Mouse (Mus musculus) layer of hippocampus, postnatal 10 days (tissue): ENCODE results near the gene 2310007B03Rik. TPM values are rescaled to one million over a fixed set of nuclear protein-coding genes. Genes with fewer than 3 reads are reported as not detected.

Experiments
- DNase-seq, 2 experiments: peaks; one replicate each; pipeline ENCODE4 v3.0.0; 2021; ENCODE audit warnings: low spot score in 2 of 2
- total RNA-seq, 2 experiments: library from RNA; stranded (reverse); gene quantifications; 2 replicates each; pipeline ENCODE4 v1.2.3; 2021

2310007B03Rik gene
- total RNA-seq, 2 experiments from 2014 or later: not detected

DNA sequence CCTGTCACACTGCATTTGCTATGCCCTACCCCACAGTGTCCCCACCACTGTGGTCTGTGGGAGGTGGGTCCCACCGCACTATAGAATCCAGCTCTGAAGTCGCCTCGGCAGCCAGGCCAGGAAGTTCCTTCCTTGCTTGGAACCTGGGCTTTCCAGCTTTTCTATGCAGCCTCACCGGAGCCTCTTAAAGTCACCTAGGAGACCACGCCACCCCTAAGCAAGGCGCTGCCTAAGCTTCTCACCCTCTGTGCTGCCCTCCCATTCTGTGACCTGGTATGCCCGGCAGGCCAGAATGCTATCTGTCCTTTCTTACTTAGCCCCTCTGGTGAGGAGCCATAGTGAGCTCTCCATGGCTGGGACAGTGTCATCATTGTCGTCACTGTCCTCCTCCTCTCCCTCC is 602 bp upstream of the 2310007B03Rik start:
- no peak for DNase-seq

DNA sequence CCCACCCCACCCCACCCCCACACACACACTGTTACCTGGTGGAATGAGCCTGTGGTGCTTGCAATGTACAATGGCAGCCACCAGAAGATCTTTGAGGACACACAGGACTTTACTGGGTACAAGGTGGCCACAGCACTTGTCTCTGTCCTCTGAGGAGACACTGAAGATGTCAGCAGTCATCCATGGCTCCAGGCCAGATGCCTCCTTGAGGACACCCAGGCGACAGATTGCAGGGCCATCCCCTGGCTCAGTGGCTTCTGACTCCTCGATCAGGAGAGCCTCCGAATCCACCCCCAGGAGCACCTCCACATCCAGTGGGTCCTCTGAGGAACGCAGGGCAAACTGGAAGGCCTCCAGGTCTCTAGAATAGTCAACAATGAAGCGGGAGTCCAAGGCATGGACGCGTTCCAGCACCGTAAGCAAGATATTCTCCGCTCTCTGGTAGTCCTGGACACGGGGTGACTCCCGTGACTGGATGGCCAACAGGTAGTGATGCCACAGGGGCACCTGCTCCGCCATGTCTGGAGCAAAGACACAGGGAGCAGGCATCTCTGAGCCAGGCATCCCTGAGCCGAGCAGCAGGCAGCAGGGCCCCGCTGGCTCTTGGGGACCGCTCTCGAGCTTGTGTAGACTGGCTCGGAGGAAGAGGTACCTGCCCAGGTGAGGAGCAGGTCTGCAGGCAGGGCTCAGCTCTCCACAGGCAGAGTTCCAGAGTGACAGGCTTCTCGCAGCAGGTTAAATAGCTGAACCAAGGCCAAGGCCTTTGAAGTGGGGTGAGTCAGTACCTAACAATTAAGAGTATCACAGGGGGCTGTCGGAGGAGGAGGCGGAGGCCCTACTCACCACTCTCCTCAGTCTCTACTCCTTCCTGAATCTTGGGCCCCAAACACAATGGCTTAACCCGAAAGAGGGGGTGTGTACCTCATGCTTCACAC is 915 bp downstream of the 2310007B03Rik start:
- DNase-seq: no peak

DNA sequence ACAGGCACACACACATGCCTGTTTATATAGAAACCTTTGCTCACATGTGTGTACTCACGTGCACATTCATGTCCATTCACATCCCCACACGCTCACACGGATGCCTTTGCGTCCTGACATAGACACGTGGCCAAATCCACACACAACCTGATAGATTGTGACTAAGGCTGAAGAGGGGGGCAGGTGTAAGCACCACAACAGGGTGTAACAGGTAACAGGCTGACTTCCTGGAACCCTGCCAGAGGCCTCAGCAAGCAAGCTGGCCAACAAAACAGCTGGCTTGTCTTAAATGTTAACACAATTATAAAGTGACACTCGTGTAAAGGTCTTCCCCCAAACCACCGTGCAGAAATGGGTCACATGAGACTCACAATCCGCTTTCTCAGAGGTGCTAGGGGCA is 1.8 kb downstream of the 2310007B03Rik start:
- no peak for DNase-seq

- DNase-seq: no peak
Measured at GRCm38 (mm10) chr1:93157566-93157965, 3.2 kb downstream of the 2310007B03Rik start.

DNA sequence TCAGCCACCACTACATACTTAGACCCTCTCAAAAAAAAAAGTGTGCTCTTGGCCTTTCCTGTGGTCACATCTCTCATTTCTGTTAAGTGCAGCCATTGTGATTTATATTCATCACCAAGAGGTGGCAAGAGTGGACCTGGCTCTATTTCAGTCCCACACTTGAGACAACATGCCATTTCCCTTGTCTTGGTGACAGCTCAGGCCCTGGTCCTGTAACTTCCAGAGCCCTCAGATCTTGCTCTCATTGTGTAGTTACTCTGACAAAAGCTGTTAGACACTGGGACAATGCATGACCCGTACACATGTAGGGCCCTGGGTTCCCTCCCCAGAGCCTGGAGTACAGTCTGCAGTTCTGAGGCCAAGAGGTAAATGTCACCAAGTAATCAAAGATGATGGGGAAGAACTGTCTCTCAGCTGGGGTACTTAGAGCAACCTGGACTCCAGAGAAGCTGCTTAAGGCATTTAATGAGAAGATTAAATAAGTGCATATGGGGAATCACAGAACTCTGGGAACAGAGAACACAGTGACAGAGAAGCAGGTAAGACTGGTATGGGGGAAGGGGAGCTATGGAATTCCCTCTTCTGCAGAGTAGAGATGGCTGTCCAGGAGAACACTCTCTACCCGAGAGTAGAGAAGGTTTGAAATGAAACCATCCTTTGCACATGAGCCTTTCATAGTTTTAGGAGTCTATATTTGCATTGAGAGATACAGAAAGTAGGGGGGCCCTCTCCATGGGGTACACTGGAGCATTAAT is 9.7 kb downstream of the 2310007B03Rik start:
- DNase-seq: no peak

GRCm38 (mm10) chr1:93144176-93144575 is 16.6 kb downstream of the 2310007B03Rik start:
- no peak for DNase-seq

DNA sequence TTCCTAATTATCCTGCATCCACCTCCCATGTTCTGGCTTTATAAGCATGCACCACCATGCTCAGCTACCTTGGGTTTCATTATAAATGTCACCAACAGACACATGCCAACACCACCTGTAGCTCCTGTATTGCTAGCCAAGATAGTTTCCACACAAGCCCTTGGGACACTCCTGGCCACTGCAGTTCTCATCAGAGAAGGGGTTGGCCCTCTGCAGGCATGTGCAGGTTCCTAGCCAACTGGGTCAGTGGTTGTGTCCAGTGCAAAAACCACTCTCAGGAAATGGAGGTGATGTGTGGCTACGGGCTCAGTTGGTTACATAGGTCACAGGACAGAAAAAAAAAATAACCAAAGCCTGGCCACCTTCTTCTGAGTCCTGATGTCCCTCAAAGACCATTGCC is 17.9 kb downstream of the 2310007B03Rik start:
- no peak for DNase-seq

- DNase-seq: peak in 1 of 2 experiments; percentile 33
Measured at GRCm38 (mm10) chr1:93139713-93140112, 21.0 kb downstream of the 2310007B03Rik start.

DNA sequence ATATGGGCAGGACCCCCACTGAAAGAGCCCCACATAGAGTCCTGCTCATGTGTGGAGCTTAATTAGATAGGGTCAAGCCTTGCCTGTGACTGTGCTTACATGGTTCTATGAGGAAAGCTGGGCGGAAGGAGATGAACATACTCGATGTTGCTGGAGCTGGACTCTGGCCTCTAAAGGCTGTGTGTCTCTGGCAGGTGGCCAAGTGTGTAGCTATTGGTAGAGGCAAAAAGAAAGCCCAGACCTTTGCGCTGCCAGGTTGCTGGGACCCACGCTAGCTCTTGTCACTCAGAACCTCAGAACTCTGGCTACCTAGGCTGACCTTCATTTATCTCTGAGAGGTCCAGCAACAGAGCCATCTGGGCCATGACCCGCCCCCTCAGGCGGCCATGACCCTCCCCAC is 22.2 kb downstream of the 2310007B03Rik start:
- no peak for DNase-seq

GRCm38 (mm10) chr1:93135036-93135526 is 25.7 kb downstream of the 2310007B03Rik start, which contains the start of gene Agxt:
Agxt (plus strand) TSS chr1:93135240.
- DNase-seq: no peak

GRCm38 (mm10) chr1:93132676-93133075 is 28.1 kb downstream of the 2310007B03Rik start:
- no peak for DNase-seq

- no peak for DNase-seq
Measured at GRCm38 (mm10) chr1:93130242-93130983, 30.3 kb downstream of the 2310007B03Rik start.

DNA sequence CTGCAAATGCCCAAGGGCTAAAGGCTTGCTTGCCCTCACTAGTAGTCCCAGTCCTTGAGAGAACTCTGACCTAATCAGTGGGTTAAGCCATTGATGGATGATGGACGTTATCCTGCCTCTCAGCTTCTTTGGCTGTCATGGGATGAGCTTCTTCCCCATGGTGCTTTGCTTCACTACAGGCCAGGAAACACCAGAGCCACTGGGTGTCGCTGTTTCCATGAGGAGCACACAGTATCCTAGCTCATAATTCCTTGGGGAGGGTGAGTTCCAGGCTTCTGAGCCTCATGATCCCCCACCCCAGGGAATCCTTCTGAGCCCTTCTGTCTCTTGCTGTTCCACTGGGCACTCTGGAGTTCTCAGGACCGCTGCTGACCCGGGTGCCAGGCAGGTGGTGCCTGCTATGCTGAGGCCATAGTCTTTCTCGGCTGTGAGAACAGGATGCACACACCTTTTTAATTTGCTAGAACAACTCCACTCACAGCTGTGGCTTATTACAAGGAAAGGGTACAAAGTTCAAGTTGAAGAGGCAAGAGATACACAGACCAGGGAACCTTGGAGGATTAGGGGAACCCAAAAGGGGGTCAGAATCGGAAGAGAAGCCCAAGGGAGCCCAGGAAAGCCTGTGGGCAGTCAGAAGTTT is 31.9 kb downstream of the 2310007B03Rik start:
- DNase-seq: peak; percentile 81 to 84

DNA sequence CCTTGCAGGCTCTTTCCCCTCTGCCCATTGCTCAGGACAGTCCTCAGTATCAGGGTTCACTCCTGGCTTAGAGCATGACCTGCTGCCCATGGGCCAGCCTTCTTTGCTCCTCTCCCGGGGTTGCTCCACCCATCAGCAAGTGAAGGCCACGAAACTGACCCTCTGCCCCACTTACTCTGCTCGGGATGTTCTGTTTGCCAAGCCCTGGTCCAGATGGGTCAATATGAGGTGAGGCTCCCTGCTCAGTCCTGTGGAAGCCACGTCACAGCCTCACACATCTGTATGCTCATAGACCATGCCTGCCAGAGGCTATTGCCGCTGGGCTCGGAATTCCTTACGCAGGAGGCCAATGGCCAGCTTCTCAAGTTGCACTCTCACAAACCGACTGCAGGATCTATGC is 32.5 kb downstream of the 2310007B03Rik start:
- no peak for DNase-seq

DNA sequence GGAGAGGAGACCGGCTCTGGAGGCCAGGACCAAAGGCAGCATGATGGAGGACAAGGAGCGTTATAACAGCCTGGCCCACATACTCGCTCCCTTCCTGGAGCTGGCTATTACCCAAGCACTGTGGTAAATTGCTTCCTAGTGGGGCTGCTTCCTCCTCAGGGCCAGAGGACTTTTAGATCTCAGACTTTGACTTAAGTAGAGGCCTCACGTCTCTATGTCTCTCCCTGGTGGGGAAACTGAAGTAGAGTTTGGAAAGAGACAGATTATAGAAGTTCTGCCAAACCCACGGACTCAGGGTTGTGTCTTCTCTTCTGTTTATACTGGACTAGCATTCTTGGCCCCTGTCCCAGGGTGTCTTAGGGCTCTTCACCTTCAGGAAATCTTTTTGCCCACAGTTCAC is 35.5 kb downstream of the 2310007B03Rik start:
- no peak for DNase-seq

GRCm38 (mm10) chr1:93124066-93124465 is 36.7 kb downstream of the 2310007B03Rik start:
- DNase-seq: no peak

- DNase-seq: no peak
Measured at GRCm38 (mm10) chr1:93123179-93123854, 37.4 kb downstream of the 2310007B03Rik start.

- no peak for DNase-seq
Measured at GRCm38 (mm10) chr1:93118816-93119215, 41.9 kb downstream of the 2310007B03Rik start.

- DNase-seq: no peak
Measured at GRCm38 (mm10) chr1:93115471-93115870, 45.3 kb downstream of the 2310007B03Rik start.
